Mouse (Mus musculus) stomach, postnatal 0 days (tissue): ENCODE results near the gene Tspan7. TPM values are rescaled to one million over a fixed set of nuclear protein-coding genes. Genes with fewer than 3 reads are reported as not detected.
A peak's percentile ranks its signal among the peaks of the same experiment; 100 is the strongest.

Experiments
- ATAC-seq: fragments of 200-750 bp; cut with Nextera tagmentation; 2 replicates; pipeline ENCODE4 v1.8.0; 2017; ENCODE audit not compliant: low FRiP score, low TSS enrichment
- DNase-seq: peaks from one replicate; pipeline ENCODE4 v3.0.0-alpha.2; 2016; ENCODE audit warnings: low spot score
- H3K27ac ChIP-seq: fragments of 300-500 bp; sonication (generic); replicated peaks from 2 replicates; pipeline ENCODE4 v1.5.1; 2014; ENCODE audit warnings: mild to moderate bottlenecking, control low read depth
- H3K27me3 ChIP-seq: fragments of 300-500 bp; sonication (generic); 2 replicates; pipeline ENCODE4 v1.6.1; 2014; ENCODE audit warnings: low read length; ENCODE audit not compliant: control insufficient read depth, insufficient read depth
- H3K36me3 ChIP-seq: fragments of 300-500 bp; sonication (generic); 2 replicates; pipeline ENCODE4 v1.6.1; 2014; ENCODE audit warnings: low read length, mixed read lengths; ENCODE audit not compliant: control insufficient read depth, insufficient read depth
- H3K4me1 ChIP-seq: fragments of 300-500 bp; sonication (generic); replicated peaks from 2 replicates; pipeline ENCODE4 v1.6.1; 2014; ENCODE audit warnings: antibody characterized with exemption; ENCODE audit not compliant: control insufficient read depth, insufficient read depth
- H3K4me2 ChIP-seq: fragments of 300-500 bp; sonication (generic); replicated peaks from 2 replicates; pipeline ENCODE4 v1.6.1; 2014; ENCODE audit warnings: low read depth, mild to moderate bottlenecking, control low read depth, moderate library complexity
- H3K4me3 ChIP-seq: fragments of 300-500 bp; sonication (generic); 2 replicates; pipeline ENCODE4 v1.5.1; 2014; ENCODE audit warnings: low read depth, low read length, control low read depth
- H3K9ac ChIP-seq: fragments of 300-500 bp; sonication (generic); 2 replicates; pipeline ENCODE4 v1.6.1; 2014; ENCODE audit warnings: mild to moderate bottlenecking, low read length, control low read depth, mixed read lengths
- H3K9me3 ChIP-seq: fragments of 300-500 bp; sonication (generic); 2 replicates; pipeline ENCODE4 v1.6.1; 2016; ENCODE audit warnings: low read length; ENCODE audit not compliant: control insufficient read depth
- CTCF ChIP-seq: IDR thresholded peaks from 2 replicates; pipeline ENCODE4 v1.5.1; 2016; ENCODE audit warnings: antibody characterized with exemption, low read depth, mild to moderate bottlenecking, moderate library complexity
- EP300 ChIP-seq: optimal IDR thresholded peaks from 2 replicates; pipeline ENCODE3; 2016; ENCODE audit warnings: antibody characterized with exemption
- WGBS: fragments of 180-500 bp; shearing (Covaris S2); extraction: QIAGEN DNeasy Blood & Tissue Kit; methylation state at CpG from one replicate; pipeline ENCODE4 v1.1.7; 2014; 5-methylcytosine and 5-hydroxymethylcytosine counted together
- polyA plus RNA-seq: library from polyadenylated mRNA; unstranded; fragments of >200 nt; fragmentation: Nextera tagmentation; extraction: Ambion mirVana; gene quantifications from 2 replicates; pipeline ENCODE4 v1.2.1, GENCODE M21; 2015

Gene Tspan7
- polyA plus RNA-seq, 1 experiment from 2014 or later, result 72.6 TPM

- Histone ChIP-seq H3K27ac (no peak overlapping the region), H3K27me3 (no peaks in the 10 kb centered on the region), H3K4me1 (no peaks in the 10 kb centered on the region), H3K9me3 (no peaks in the 10 kb centered on the region), H3K36me3 (no peaks in the 10 kb centered on the region), H3K4me2 (no peak overlapping the region), H3K9ac (no peak overlapping the region), H3K4me3 (no peak overlapping the region)
- no peak for TF ChIP-seq EP300
- no peak for TF ChIP-seq CTCF
- DNase-seq (no peak), ATAC-seq (no peak)
- 84% methylated on average over 1 of the region's 1 CpGs for WGBS
These were observed 7.9 kb upstream of the Tspan7 start for GRCm38 (mm10) chrX:10477088-10477487.

- Histone ChIP-seq H3K4me3 (no peak overlapping the region), H3K27ac (no peak overlapping the region), H3K4me1 (no peaks in the 10 kb centered on the region), H3K27me3 (no peaks in the 10 kb centered on the region), H3K4me2 (no peak overlapping the region), H3K36me3 (no peaks in the 10 kb centered on the region), H3K9me3 (no peaks in the 10 kb centered on the region), H3K9ac (no peak overlapping the region)
- TF ChIP-seq EP300 (no peak), CTCF (no peak)
- 72% methylated on average over 10 of the region's 10 CpGs for WGBS
- DNase-seq (no peak), ATAC-seq (no peak)
These were observed 5.7 kb upstream of the Tspan7 start for GRCm38 (mm10) chrX:10479031-10479886.

DNA sequence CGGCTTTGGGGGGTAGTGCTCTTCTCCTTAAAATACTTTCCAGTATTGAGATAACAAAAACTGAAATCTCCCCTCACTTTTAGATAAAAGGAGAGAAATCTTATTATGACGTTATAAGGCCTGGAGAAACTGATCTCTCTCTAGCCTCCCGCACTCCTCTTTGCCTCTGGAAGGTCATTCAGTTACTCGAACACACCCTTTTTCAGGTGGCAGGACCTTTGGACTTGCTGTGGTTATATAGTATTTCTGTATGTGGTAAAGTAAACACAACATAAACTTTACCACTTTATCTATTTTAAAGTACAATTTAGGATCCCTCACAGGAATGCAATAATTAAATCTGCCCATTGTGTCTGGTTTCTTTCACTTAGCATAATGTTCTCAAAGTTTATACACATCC is 5.0 kb upstream of the Tspan7 start:
- Histone ChIP-seq H3K27ac (no peak overlapping the region), H3K4me3 (no peak overlapping the region), H3K4me2 (no peak overlapping the region), H3K4me1 (no peaks in the 10 kb centered on the region), H3K9me3 (no peaks in the 10 kb centered on the region), H3K27me3 (no peaks in the 10 kb centered on the region), H3K9ac (no peak overlapping the region), H3K36me3 (no peaks in the 10 kb centered on the region)
- TF ChIP-seq EP300, result no peak
- ATAC-seq (no peak), DNase-seq (no peak)
- WGBS, result 73% methylated on average over 4 of the region's 4 CpGs

- TF ChIP-seq CTCF (peak; percentile 42), EP300 (no peak)
- Histone ChIP-seq H3K27me3 (no peaks in the 10 kb centered on the region), H3K36me3 (no peaks in the 10 kb centered on the region), H3K9me3 (no peaks in the 10 kb centered on the region), H3K9ac (peak overlapping the region; percentile 60), H3K4me3 (peak overlapping the region; percentile 47), H3K4me1 (no peaks in the 10 kb centered on the region), H3K4me2 (peak overlapping the region; percentile 64), H3K27ac (0 out of 2 replicates have a peak overlapping the region, but pooled peaks have one; percentile 1)
- peak; percentile 31 for DNase-seq
- peak; percentile 77 for ATAC-seq
- WGBS, result 9% methylated on average over 27 of the region's 27 CpGs
These were observed 780 bp downstream of the Tspan7 start for GRCm38 (mm10) chrX:10485664-10486211.

GRCm38 (mm10) chrX:10498580-10498979 is 13.6 kb downstream of the Tspan7 start:
- Histone ChIP-seq H3K27ac (no peak overlapping the region), H3K27me3 (no peaks in the 10 kb centered on the region), H3K36me3 (no peaks in the 10 kb centered on the region), H3K4me1 (no peaks in the 10 kb centered on the region), H3K4me2 (no peak overlapping the region), H3K9ac (no peak overlapping the region), H3K9me3 (no peaks in the 10 kb centered on the region), H3K4me3 (no peak overlapping the region)
- peak; percentile 38 for TF ChIP-seq EP300
- no peak for TF ChIP-seq CTCF
- DNase-seq (no peak), ATAC-seq (no peak)
- 68% methylated on average over 2 of the region's 2 CpGs for WGBS

DNA sequence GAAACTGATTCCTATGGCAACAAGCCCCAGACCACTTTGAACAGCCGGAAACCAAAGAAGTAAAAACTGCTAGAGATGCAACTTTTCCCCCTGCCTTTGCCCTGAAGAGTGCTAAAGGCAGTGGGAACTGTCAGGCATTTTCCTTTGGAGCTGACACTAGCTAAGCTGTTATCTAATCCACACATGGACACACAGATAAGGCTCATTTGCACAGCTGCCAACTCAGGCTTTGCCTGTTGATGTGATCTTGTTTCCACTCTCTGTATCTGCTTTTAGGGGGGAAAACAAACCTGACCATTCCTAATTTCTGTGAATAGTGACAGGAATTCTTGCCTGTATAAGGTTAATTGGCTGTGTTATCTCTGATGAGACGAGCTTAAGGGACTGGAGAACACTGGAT is 17.7 kb downstream of the Tspan7 start:
- 59% methylated on average over 2 of the region's 2 CpGs for WGBS

More for the DNA sequence above, 17.7 kb downstream of the Tspan7 start:
- Histone ChIP-seq H3K9ac (no peak overlapping the region), H3K27ac (no peak overlapping the region), H3K36me3 (no peaks in the 10 kb centered on the region), H3K4me2 (no peak overlapping the region), H3K4me1 (no peaks in the 10 kb centered on the region), H3K27me3 (no peaks in the 10 kb centered on the region), H3K4me3 (no peak overlapping the region), H3K9me3 (no peaks in the 10 kb centered on the region)
- DNase-seq, result no peak
- ATAC-seq, result no peak
- no peak for TF ChIP-seq EP300
- no peak for TF ChIP-seq CTCF
